Mouse (Mus musculus) lung, embryonic 16.5 days (tissue): ENCODE results near the gene Abhd16a. TPM values are rescaled to one million over a fixed set of nuclear protein-coding genes. Genes with fewer than 3 reads are reported as not detected.

ENCODE experiments used
- ATAC-seq: fragments of 200-750 bp; cut with Nextera tagmentation; 2 replicates; pipeline ENCODE4 v1.8.0; 2017; ENCODE audit warnings: low read depth, mild to moderate bottlenecking, moderate library complexity
- H3K27ac ChIP-seq: fragments of 300-500 bp; sonication (generic); 2 replicates; pipeline ENCODE4 v1.5.1; 2014; ENCODE audit warnings: mild to moderate bottlenecking, control low read depth, low read length
- H3K27me3 ChIP-seq: fragments of 300-500 bp; sonication (generic); 2 replicates; pipeline ENCODE4 v1.6.1; 2014; ENCODE audit warnings: low read depth, low read length, mixed read lengths; ENCODE audit not compliant: control insufficient read depth, insufficient read depth
- H3K36me3 ChIP-seq: fragments of 300-500 bp; sonication (generic); 2 replicates; pipeline ENCODE4 v1.6.1; 2014; ENCODE audit warnings: low read length; ENCODE audit not compliant: control insufficient read depth, insufficient read depth
- H3K4me1 ChIP-seq: fragments of 300-500 bp; sonication (generic); replicated peaks from 2 replicates; pipeline ENCODE4 v1.6.1; 2014; ENCODE audit warnings: low read length, mixed read lengths; ENCODE audit not compliant: control insufficient read depth, insufficient read depth
- H3K4me2 ChIP-seq: fragments of 300-500 bp; sonication (generic); 2 replicates; pipeline ENCODE4 v1.6.1; 2014; ENCODE audit warnings: low read depth, low read length, control low read depth
- H3K4me3 ChIP-seq: fragments of 300-500 bp; sonication (generic); 2 replicates; pipeline ENCODE4 v1.5.1; 2014; ENCODE audit warnings: mild to moderate bottlenecking, low read length, control low read depth
- H3K9ac ChIP-seq: fragments of 300-500 bp; sonication (generic); 2 replicates; pipeline ENCODE4 v1.6.1; 2014; ENCODE audit warnings: low read length, control low read depth
- H3K9me3 ChIP-seq: fragments of 300-500 bp; sonication (generic); 2 replicates; pipeline ENCODE4 v1.6.1; 2016; ENCODE audit warnings: low read length; ENCODE audit not compliant: control insufficient read depth
- WGBS: fragments of 180-500 bp; shearing (Covaris S2); extraction: QIAGEN DNeasy Blood & Tissue Kit; methylation state at CpG from one replicate; pipeline ENCODE4 v1.1.7; 2014; 5-methylcytosine and 5-hydroxymethylcytosine counted together
- polyA plus RNA-seq: library from polyadenylated mRNA; unstranded; fragments of >200 nt; fragmentation: Nextera tagmentation; extraction: Ambion mirVana; gene quantifications from 2 replicates; pipeline ENCODE4 v1.2.1, GENCODE M21; 2015

Gene Abhd16a
- polyA plus RNA-seq, 1 experiment from 2014 or later = 98.3 TPM

DNA sequence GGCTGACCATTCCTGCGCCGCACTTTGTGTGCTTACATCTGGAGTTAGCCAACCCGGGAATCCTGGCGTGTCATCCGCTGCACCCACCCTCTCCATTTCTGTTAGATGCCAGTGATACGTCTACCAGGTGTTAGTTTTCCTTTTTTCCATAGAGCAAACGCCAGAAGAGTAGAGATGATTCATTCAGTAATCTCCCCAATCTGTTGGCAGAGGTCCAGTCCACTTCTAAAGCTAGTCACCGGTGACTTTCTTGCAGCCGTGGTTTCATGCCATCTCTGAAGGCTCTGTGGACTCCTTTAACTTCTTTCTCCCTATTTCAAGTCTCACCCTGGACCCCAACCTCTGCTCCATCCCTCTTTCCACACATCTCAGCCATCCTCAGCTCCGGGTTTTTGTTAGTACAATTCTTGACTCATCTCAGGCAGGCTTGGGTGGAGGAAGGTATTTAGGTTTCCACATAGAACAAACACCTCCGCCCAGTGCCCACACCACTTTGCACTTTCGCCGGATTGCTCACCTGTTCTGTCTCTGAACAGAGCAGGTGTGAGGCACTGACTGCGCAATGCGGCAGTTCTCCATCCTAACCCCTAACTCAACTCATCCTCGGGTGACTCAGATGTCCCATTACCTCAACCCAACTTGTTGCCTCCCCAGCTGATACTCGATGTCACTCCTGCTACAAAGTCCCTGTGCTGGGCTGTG lies 20.7 kb upstream of the Abhd16a start:
- Histone ChIP-seq H3K27ac (no peak overlapping the region; the same call in 1 of the 2 replicates), H3K4me3 (no peak overlapping the region), H3K36me3 (no peaks in the 10 kb centered on the region), H3K9me3 (no peaks in the 10 kb centered on the region), H3K27me3 (no peaks in the 10 kb centered on the region), H3K9ac (0 out of 2 replicates have a peak overlapping the region, but pooled peaks have one; percentile 25), H3K4me1 (peaks cover 22% of the 10 kb centered on the region), H3K4me2 (no peak overlapping the region)
- no peak for ATAC-seq
- WGBS = 58% methylated on average over 17 of the region's 17 CpGs

DNA sequence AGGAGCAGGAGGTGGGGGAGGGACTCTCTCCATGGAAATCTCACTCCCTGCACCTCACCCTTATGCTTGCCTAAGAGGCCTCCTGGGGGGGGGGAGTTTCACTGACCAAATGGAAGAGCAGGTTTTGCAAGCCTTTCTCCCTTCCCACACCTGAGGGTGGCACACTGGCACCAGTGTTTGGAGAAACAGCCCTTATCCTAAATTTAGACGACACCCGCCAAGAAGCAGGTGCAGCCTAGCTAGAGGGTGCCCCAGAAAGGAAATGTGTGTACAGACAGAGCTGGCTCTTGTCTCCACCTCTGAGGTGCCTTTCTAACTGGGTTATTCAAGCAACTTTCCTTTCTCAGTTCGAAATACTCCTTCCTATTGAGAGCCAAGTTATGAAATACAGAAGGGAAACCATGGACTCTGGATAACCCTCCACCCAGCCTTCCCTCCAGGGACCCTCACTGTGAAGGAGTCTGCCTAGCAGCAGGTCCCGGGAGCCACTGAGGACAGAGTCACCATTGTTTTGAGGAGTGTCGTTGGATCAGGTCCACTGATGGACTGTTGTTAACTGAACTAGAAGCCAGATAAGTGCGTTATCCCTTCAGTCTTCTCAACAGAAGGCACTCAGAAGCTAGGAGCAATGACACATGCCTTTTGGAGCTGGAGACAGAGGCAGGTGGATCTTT lies 18.4 kb upstream of the Abhd16a start:
- no peaks in the 10 kb centered on the region for H3K9me3 ChIP-seq
- no peak overlapping the region for H3K4me2 ChIP-seq
- H3K27me3 ChIP-seq = no peaks in the 10 kb centered on the region
- H3K36me3 ChIP-seq = no peaks in the 10 kb centered on the region
- ATAC-seq = peak; percentile 66
- H3K4me3 ChIP-seq = no peak overlapping the region
- H3K27ac ChIP-seq = peak overlapping the region; percentile 83
- 36% methylated on average over 6 of the region's 6 CpGs for WGBS
- H3K9ac ChIP-seq = no peak overlapping the region
- peaks cover 5% of the 10 kb centered on the region for H3K4me1 ChIP-seq

DNA sequence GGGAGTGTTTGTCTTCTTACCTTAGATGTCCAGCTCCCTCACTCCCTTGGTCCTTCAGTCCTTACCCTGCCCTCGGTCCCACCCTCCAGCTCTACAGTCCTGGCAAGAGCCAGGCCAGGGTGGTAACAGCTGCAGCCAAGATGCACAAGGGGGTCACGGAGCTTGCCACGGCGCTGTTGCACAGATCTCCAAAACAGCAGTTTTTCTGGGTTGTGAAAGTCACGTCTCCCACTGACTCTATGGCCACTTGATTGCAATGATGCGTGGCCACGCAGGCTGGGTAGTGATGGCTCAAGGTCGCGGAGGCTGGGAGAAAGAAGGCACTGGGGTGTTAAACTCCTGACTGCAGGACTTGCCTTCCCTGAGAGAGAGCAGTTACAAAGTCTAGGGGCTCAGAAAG lies 17.6 kb upstream of the Abhd16a start:
- no peaks in the 10 kb centered on the region for H3K36me3 ChIP-seq
- no peak for ATAC-seq
- 65% methylated on average over 9 of the region's 9 CpGs for WGBS
- no peaks in the 10 kb centered on the region for H3K9me3 ChIP-seq
- H3K4me3 ChIP-seq = no peak overlapping the region
- H3K4me2 ChIP-seq = no peak overlapping the region
- no peak overlapping the region for H3K9ac ChIP-seq
- no peaks in the 10 kb centered on the region for H3K27me3 ChIP-seq
- H3K27ac ChIP-seq = no peak overlapping the region
- no peaks in the 10 kb centered on the region; the same call in 1 of the 2 replicates for H3K4me1 ChIP-seq

DNA sequence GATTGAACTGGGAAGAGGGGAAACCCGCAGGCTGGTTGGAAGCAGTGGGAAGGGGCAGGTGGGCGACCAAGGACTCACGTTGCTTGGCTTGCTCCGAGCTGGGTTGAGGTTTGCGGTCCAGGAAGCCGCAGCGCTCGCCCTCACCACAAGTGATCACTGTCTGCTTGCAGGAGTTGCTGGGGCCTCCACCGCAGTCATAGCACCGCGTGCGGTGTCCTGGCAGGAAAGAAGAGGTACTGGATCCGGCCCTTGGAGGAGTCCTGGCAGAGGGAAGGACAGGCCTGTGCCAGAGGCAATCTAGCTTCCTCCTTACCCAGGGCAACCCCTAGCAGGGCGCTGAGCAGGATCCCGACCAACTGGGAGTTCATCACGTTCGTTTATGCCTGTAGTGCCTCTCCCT lies 15.0 kb upstream of the Abhd16a start:
- no peak for ATAC-seq
- no peaks in the 10 kb centered on the region for H3K36me3 ChIP-seq
- no peak overlapping the region for H3K4me2 ChIP-seq
- peaks cover 2% of the 10 kb centered on the region; the same call in 1 of the 2 replicates for H3K27me3 ChIP-seq
- H3K9me3 ChIP-seq = no peaks in the 10 kb centered on the region
- H3K9ac ChIP-seq = no peak overlapping the region
- H3K4me1 ChIP-seq = peaks cover 7% of the 10 kb centered on the region; the same call in 1 of the 2 replicates
- no peak overlapping the region for H3K27ac ChIP-seq
- WGBS = 50% methylated on average over 17 of the region's 17 CpGs
- no peak overlapping the region for H3K4me3 ChIP-seq

DNA sequence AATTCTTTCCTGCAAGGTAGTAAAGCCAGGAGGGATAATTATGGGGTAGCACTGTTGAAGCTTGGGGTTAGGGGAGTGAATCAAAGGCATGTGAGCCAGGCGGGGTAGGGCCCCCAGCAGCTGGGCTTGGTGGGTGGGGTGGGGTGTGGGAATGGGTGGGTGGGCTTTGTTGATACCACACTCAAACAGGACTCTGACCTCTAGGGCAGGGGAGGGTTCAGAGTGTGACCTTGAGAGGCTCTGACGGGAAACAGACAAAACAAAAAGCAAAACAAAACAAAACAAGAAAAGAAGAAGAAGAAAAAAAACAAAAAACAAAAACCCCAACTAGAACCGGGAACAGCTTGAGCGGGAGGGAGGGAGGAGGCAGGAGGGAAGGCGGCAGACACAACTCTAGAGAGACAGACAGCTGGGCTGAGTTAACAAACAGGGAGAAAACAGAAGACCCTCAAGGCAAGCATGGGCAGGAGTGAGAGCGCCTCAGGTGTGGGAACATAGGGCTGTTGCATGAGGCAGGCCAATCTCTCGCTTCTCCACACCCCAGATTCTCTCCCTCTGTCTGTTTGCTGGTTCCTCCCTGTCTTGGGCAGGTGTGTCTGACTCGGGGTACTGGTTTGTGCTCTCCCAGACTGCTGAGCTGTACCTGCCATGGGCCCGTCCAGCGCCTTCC lies 12.4 kb upstream of the Abhd16a start, which contains the start of gene Ly6g6e:
TSS of gene Ly6g6e (plus strand) at position 396 of the 670 bp plus-strand sequence.
- peak within 1 kb of the TSS; percentile 52 for H3K4me2 ChIP-seq
- 32% methylated on average over 10 of the region's 10 CpGs for WGBS

DNA sequence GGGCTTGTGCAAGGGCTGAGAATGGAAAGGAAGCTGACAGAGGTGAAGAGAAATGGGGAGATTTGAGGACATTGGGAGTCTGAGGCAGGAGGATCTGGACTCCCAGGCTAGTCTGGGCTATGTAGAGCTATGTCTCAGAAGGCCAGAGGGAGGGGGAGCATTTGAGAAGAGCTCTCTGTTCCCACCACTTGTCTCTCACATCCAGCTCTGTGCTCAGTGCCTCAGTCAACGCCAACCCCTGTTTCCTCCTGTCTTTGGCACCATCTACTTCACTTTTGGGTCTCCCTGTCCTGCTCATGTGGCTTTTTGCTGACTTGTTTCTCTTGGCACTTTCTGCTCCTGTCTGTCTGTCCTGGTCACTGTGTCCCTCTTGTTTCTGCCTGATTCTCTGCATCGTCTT lies 11.8 kb upstream of the Abhd16a start:
- Histone ChIP-seq H3K36me3 (no peaks in the 10 kb centered on the region), H3K4me3 (peak overlapping the region; percentile 45), H3K9ac (peak overlapping the region; percentile 66), H3K9me3 (no peaks in the 10 kb centered on the region), H3K27me3 (peaks cover 2% of the 10 kb centered on the region; the same call in 1 of the 2 replicates), H3K27ac (peak overlapping the region; percentile 87), H3K4me2 (peak overlapping the region; percentile 52), H3K4me1 (peaks cover 7% of the 10 kb centered on the region; the same call in 1 of the 2 replicates)
- WGBS = 23% methylated on average over 2 of the region's 2 CpGs
- ATAC-seq = peak; percentile 52

More for the DNA sequence above, 12.4 kb upstream of the Abhd16a start, which contains the start of gene Ly6g6e:
- Histone ChIP-seq H3K4me1 (peaks cover 7% of the 10 kb centered on the region; the same call in 1 of the 2 replicates), H3K36me3 (no peaks in the 10 kb centered on the region), H3K9me3 (no peaks in the 10 kb centered on the region), H3K27ac (peak within 1 kb of the TSS; percentile 87), H3K4me3 (peak within 1 kb of the TSS; percentile 45), H3K27me3 (peaks cover 2% of the 10 kb centered on the region; the same call in 1 of the 2 replicates), H3K9ac (peak within 1 kb of the TSS; percentile 66)
- 0 out of 2 replicates have a peak, but pooled peaks have one; percentile 5 for ATAC-seq

DNA sequence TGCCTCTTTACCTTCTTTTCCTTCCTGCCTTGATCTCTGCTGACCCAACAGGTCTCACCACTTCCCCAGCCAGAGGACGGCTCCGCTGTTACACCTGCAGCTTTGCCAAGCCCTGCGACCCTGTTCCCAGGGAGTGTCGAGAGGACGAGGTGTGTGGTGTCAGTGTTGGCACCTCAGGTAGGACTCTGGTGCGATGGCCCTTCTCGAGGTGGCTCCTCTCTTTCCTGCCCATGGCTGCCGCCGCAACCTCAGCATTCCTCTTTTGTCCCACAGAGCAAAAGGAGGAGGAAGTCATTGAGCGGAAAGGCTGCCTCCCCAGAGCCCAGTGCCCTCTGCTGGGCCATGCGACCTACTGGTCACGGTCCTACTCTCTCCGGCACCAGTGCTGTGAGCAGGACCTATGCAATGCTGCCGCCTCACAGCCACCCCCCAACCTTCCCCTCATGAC lies 11.3 kb upstream of the Abhd16a start, which contains the start of gene Ly6g6d:
TSS of gene Ly6g6d (minus strand) at position 280 of the 448 bp plus-strand sequence.
- peaks cover 7% of the 10 kb centered on the region; the same call in 1 of the 2 replicates for H3K4me1 ChIP-seq
- H3K9ac ChIP-seq = peak within 1 kb of the TSS; percentile 66
- peak within 1 kb of the TSS; percentile 45 for H3K4me3 ChIP-seq
- WGBS = 7% methylated on average over 14 of the region's 14 CpGs
- peak within 1 kb of the TSS; percentile 87 for H3K27ac ChIP-seq
- no peaks in the 10 kb centered on the region for H3K9me3 ChIP-seq
- H3K36me3 ChIP-seq = no peaks in the 10 kb centered on the region
- H3K27me3 ChIP-seq = peaks cover 2% of the 10 kb centered on the region; the same call in 1 of the 2 replicates
- peak; percentile 83 for ATAC-seq
- peak within 1 kb of the TSS; percentile 52 for H3K4me2 ChIP-seq

DNA sequence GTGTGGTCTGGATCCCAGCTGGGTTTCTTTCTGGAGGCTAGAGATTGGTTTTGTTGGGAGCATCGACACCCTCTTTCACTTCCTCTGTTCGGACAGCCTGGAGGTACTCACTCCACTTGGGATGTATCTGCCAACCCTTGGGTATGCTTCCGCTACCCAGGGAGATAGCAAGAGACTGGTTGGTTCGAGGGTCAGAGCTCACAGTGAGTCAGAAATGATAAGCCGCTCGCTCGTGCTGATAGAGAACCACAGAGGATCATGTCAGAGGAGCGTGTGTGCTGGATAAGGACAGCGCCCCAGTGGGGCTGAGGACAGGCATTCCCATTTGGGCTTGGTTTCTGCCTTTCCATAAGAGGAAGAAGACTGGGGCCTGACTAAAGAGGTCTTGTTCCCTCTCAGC lies 9.3 kb upstream of the Abhd16a start:
- WGBS = 29% methylated on average over 9 of the region's 9 CpGs
- Histone ChIP-seq H3K4me2 (no peak overlapping the region), H3K9ac (no peak overlapping the region), H3K4me3 (no peak overlapping the region), H3K9me3 (no peaks in the 10 kb centered on the region), H3K27me3 (peaks cover 2% of the 10 kb centered on the region; the same call in 1 of the 2 replicates), H3K4me1 (peaks cover 7% of the 10 kb centered on the region; the same call in 1 of the 2 replicates), H3K27ac (no peak overlapping the region), H3K36me3 (no peaks in the 10 kb centered on the region)
- ATAC-seq = no peak
